Mouse (Mus musculus) layer of hippocampus, adult 8-10 months (tissue): ENCODE data around the gene Idua. TPM values are rescaled to one million over a fixed set of nuclear protein-coding genes. Genes with fewer than 3 reads are reported as not detected.

Experiments
- DNase-seq, 2 experiments: peaks; one replicate each; pipeline ENCODE4 v3.0.0; 2022; ENCODE audit warnings: low spot score in 2 of 2
- total RNA-seq, 4 experiments: library from RNA; stranded (reverse); gene quantifications; 2 replicates each; pipeline ENCODE4 v1.2.4; 2022

Gene Idua
- total RNA-seq, 4 experiments from 2014 or later, result 17.4 to 27.3 (median 22.4) TPM

- no peak for DNase-seq
These were observed 5.6 kb upstream of the Idua start for GRCm38 (mm10) chr5:108654444-108654990.

GRCm38 (mm10) chr5:108655381-108655780, 4.8 kb upstream of the Idua start:
- DNase-seq, result no peak

GRCm38 (mm10) chr5:108655891-108656650, 4.1 kb upstream of the Idua start:
- DNase-seq, result no peak

- DNase-seq, result no peak
These were observed 2.7 kb upstream of the Idua start for GRCm38 (mm10) chr5:108657406-108657805.

GRCm38 (mm10) chr5:108658611-108659010, 1.5 kb upstream of the Idua start:
- DNase-seq, result no peak

- peak; percentile 81 to 87 for DNase-seq
These were observed 619 bp downstream of the Idua start for GRCm38 (mm10) chr5:108660632-108661268.

GRCm38 (mm10) chr5:108662772-108663171, 2.6 kb downstream of the Idua start:
- no peak for DNase-seq

- no peak for DNase-seq
These were observed 4.9 kb downstream of the Idua start for GRCm38 (mm10) chr5:108665066-108665465.

GRCm38 (mm10) chr5:108667370-108667769, 7.2 kb downstream of the Idua start:
- DNase-seq, result no peak

GRCm38 (mm10) chr5:108668387-108668932, 8.3 kb downstream of the Idua start:
- DNase-seq, result no peak

GRCm38 (mm10) chr5:108668977-108669936, 9.1 kb downstream of the Idua start, which contains the start of gene Dgkq:
Dgkq (minus strand) TSS chr5:108669672.
- peak; percentile 88 to 92 for DNase-seq

- no peak for DNase-seq
These were observed 9.9 kb downstream of the Idua start for GRCm38 (mm10) chr5:108669986-108670385.

GRCm38 (mm10) chr5:108670785-108671184, 10.7 kb downstream of the Idua start:
- no peak for DNase-seq

GRCm38 (mm10) chr5:108671757-108672156, 11.6 kb downstream of the Idua start:
- DNase-seq, result no peak

- no peak for DNase-seq
These were observed 14.5 kb downstream of the Idua start for GRCm38 (mm10) chr5:108674624-108675023.

- DNase-seq, result no peak
These were observed 15.2 kb downstream of the Idua start, which contains the start of gene Slc26a1 for GRCm38 (mm10) chr5:108675251-108675816. Slc26a1 (minus strand) TSS chr5:108675569.

GRCm38 (mm10) chr5:108676772-108677498, 16.8 kb downstream of the Idua start:
- no peak for DNase-seq

- peak; percentile 83 to 90 for DNase-seq
These were observed 17.6 kb downstream of the Idua start for GRCm38 (mm10) chr5:108677605-108678295.

- DNase-seq, result no peak
These were observed 18.2 kb downstream of the Idua start for GRCm38 (mm10) chr5:108678296-108678854.
